Mouse (Mus musculus) frontal cortex, postnatal 36 days (tissue): ENCODE data around the gene Tmem269.
A peak's percentile ranks its signal among the peaks of the same experiment; 100 is the strongest.

ENCODE experiments used
- DNase-seq, 2 experiments: peaks; one replicate each; pipeline ENCODE4 v3.0.0; 2022; ENCODE audit warnings: low spot score in 2 of 2

Gene Tmem269

GRCm38 (mm10) chr4:119238661-119239060 is 20.6 kb upstream of the Tmem269 start:
- DNase-seq: no peak

GRCm38 (mm10) chr4:119234348-119234747 is 16.3 kb upstream of the Tmem269 start:
- DNase-seq: no peak

GRCm38 (mm10) chr4:119233256-119233901 is 15.4 kb upstream of the Tmem269 start:
- DNase-seq: peak; percentile 52 to 67

- peak; percentile 99 for DNase-seq
These were observed 14.6 kb upstream of the Tmem269 start, which contains the start of the genes AU022252 and P3h1 for GRCm38 (mm10) chr4:119232410-119233255. AU022252 (minus strand) TSS chr4:119232712. P3h1 (plus strand) TSS chr4:119232915.

- DNase-seq: no peak
These were observed 8.7 kb upstream of the Tmem269 start for GRCm38 (mm10) chr4:119226751-119227150.

GRCm38 (mm10) chr4:119225719-119226118 is 7.7 kb upstream of the Tmem269 start:
- no peak for DNase-seq

GRCm38 (mm10) chr4:119224534-119224933 is 6.5 kb upstream of the Tmem269 start:
- no peak for DNase-seq

GRCm38 (mm10) chr4:119223696-119224095 is 5.7 kb upstream of the Tmem269 start:
- peak in 1 of 2 experiments; percentile 26 for DNase-seq

- DNase-seq: no peak
These were observed 1.4 kb downstream of the Tmem269 start for GRCm38 (mm10) chr4:119216667-119217066.

- DNase-seq: peak; percentile 43 to 72
These were observed 13.3 kb downstream of the Tmem269 start for GRCm38 (mm10) chr4:119204672-119205071.

- DNase-seq: no peak
These were observed 19.9 kb downstream of the Tmem269 start for GRCm38 (mm10) chr4:119198105-119198504.

- DNase-seq: no peak
These were observed 22.3 kb downstream of the Tmem269 start for GRCm38 (mm10) chr4:119195582-119196320.

GRCm38 (mm10) chr4:119194909-119195581 is 23.0 kb downstream of the Tmem269 start, which contains the start of gene Svbp:
Svbp (plus strand) TSS chr4:119195306.
- DNase-seq: peak; percentile 74 to 77

GRCm38 (mm10) chr4:119192757-119193156 is 25.3 kb downstream of the Tmem269 start:
- no peak for DNase-seq

GRCm38 (mm10) chr4:119191273-119191672 is 26.7 kb downstream of the Tmem269 start:
- no peak for DNase-seq

- DNase-seq: no peak
These were observed 27.4 kb downstream of the Tmem269 start for GRCm38 (mm10) chr4:119190618-119191017.

GRCm38 (mm10) chr4:119189864-119190263 is 28.2 kb downstream of the Tmem269 start, which contains the start of gene Ermap:
Ermap (minus strand) TSS chr4:119190011.
- no peak for DNase-seq

GRCm38 (mm10) chr4:119189392-119189791 is 28.6 kb downstream of the Tmem269 start:
- no peak for DNase-seq

GRCm38 (mm10) chr4:119188060-119188785 is 29.8 kb downstream of the Tmem269 start:
- no peak for DNase-seq

GRCm38 (mm10) chr4:119185771-119186170 is 32.2 kb downstream of the Tmem269 start:
- no peak for DNase-seq

GRCm38 (mm10) chr4:119183525-119183924 is 34.5 kb downstream of the Tmem269 start:
- DNase-seq: no peak
